8 mouse cellular contexts compared by ENCODE assay signal in the genomic region with DNA sequence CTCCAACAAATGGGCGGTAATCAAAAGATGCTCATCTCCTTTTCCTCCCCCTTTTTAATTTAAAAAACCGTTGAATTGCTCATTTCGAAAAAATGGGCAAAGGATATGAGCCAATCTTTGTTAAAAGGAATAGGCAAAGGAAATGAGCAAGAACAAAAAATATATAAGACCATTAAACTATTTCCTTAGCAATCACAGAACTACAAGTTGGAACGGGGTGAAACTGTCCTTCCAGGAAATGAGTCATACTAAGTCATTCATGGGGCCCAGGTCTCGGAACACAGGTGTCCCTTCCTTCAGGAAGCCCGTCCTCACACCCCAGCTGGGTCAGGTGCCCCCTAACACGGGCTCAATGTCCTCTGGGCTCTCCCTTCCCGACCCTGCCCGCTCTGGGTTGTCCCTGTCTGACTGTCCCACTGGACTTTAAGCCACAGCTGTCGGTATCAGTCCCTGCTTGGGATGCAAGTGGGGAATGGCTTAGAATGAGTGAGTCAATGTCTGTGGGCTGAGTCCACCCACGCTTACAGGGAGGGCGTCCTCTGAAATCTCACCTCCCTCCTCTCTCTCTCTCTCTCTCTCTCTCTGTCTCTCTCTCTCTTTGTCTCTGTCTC. TPM values are rescaled to one million over a fixed set of nuclear protein-coding genes. Genes with fewer than 3 reads are reported as not detected.
DNase-seq lines count a peak whose midpoint lies in the region; ATAC-seq and TF ChIP-seq lines count a peak whose summit lies in the region.

TSS of gene Ercc1 (plus strand) at position 542 of the 611 bp plus-strand sequence.

- DNase-seq in lung, adult 18-20 months, result no peak
- no peak for DNase-seq in adrenal gland, postnatal 36 days
- no peak for DNase-seq in gastrocnemius, postnatal 10 days
- no peak for DNase-seq in liver, postnatal 0 days
- peak; percentile 36 for DNase-seq in thymus, postnatal 4 days
- no peak for DNase-seq in spleen, adult 12 weeks (ENCODE audit: low spot score)

- H3K9me3 ChIP-seq in lung, embryonic 15.5 days, result no peaks in the 10 kb centered on the region
- H3K9me3 ChIP-seq in hindbrain, embryonic 16.5 days (ENCODE audit: control insufficient read depth, low read length), result no peaks in the 10 kb centered on the region
- H3K9me3 ChIP-seq in liver, postnatal 0 days (ENCODE audit: low read length), result no peaks in the 10 kb centered on the region

- H3K4me1 ChIP-seq in lung, embryonic 15.5 days, result peaks cover 39% of the 10 kb centered on the region
- peaks cover 28% of the 10 kb centered on the region for H3K4me1 ChIP-seq in hindbrain, embryonic 16.5 days (ENCODE audit: control insufficient read depth, insufficient read depth, low read depth, low read length)
- peaks cover 30% of the 10 kb centered on the region for H3K4me1 ChIP-seq in liver, postnatal 0 days (ENCODE audit: insufficient read depth)

- H3K4me3 ChIP-seq in lung, embryonic 15.5 days, result peak within 1 kb of the TSS; percentile 62
- H3K4me3 ChIP-seq in hindbrain, embryonic 16.5 days (ENCODE audit: low read length), result peak within 1 kb of the TSS; percentile 82
- H3K4me3 ChIP-seq in liver, postnatal 0 days (ENCODE audit: low read depth, low read length), result peak within 1 kb of the TSS; percentile 63

- no peak for TF ChIP-seq EP300 in liver, postnatal 0 days (IDR thresholded peaks at IDR 0.05; ENCODE audit: low read depth)

- peaks cover 11% of the 10 kb centered on the region for H3K36me3 ChIP-seq in lung, embryonic 15.5 days
- peaks cover 9% of the 10 kb centered on the region for H3K36me3 ChIP-seq in hindbrain, embryonic 16.5 days (ENCODE audit: control insufficient read depth, insufficient read depth, low read length)
- H3K36me3 ChIP-seq in liver, postnatal 0 days (replicated peaks; ENCODE audit: insufficient read depth, low read length), result 0 out of 2 replicates have a peak, but pooled peaks cover 1% of the 10 kb centered on the region

- no peak for TF ChIP-seq CTCF in liver, postnatal 0 days (IDR thresholded peaks at IDR 0.05; ENCODE audit: low read depth)

- H3K27me3 ChIP-seq in lung, embryonic 15.5 days, result peaks cover 17% of the 10 kb centered on the region
- H3K27me3 ChIP-seq in hindbrain, embryonic 16.5 days (replicated peaks; ENCODE audit: control insufficient read depth, insufficient read depth, low read length), result peaks cover 10% of the 10 kb centered on the region
- H3K27me3 ChIP-seq in liver, postnatal 0 days (ENCODE audit: insufficient read depth, low read length), result peaks cover 23% of the 10 kb centered on the region

- ATAC-seq in lung, embryonic 15.5 days (ENCODE audit: borderline replicate concordance, extremely low read depth, low FRiP score, low TSS enrichment), result no peak
- ATAC-seq in hindbrain, embryonic 16.5 days, result peak; percentile 3
- no peak for ATAC-seq in liver, postnatal 0 days

- WGBS in lung, embryonic 15.5 days, result 21% methylated on average over 12 of the region's 12 CpGs
- WGBS in hindbrain, embryonic 16.5 days, result 25% methylated on average over 12 of the region's 12 CpGs
- WGBS in liver, postnatal 0 days (ENCODE audit: insufficient replicate concordance), result 17% methylated on average over 12 of the region's 12 CpGs

- H3K27ac ChIP-seq in lung, embryonic 15.5 days, result peak within 1 kb of the TSS; percentile 83
- H3K27ac ChIP-seq in hindbrain, embryonic 16.5 days (ENCODE audit: low read depth, low read length), result peak within 1 kb of the TSS; percentile 90
- H3K27ac ChIP-seq in liver, postnatal 0 days (ENCODE audit: low read depth), result peak within 1 kb of the TSS; percentile 56; the same call in 1 of the 2 replicates

- peak within 1 kb of the TSS; percentile 57 for H3K9ac ChIP-seq in lung, embryonic 15.5 days
- H3K9ac ChIP-seq in hindbrain, embryonic 16.5 days (ENCODE audit: low read depth, low read length), result peak within 1 kb of the TSS; percentile 92
- H3K9ac ChIP-seq in liver, postnatal 0 days (replicated peaks), result peak within 1 kb of the TSS; percentile 58

- peak within 1 kb of the TSS; percentile 92 for H3K4me2 ChIP-seq in lung, embryonic 15.5 days
- peak within 1 kb of the TSS; percentile 91 for H3K4me2 ChIP-seq in hindbrain, embryonic 16.5 days (ENCODE audit: low read length)
- peak within 1 kb of the TSS; percentile 75 for H3K4me2 ChIP-seq in liver, postnatal 0 days (ENCODE audit: low read depth, low read length)

RNA-seq across cellular contexts. Expression of gene Ercc1, which starts in this region (rescaled TPM):
- 86.4 and 88.6 TPM in 2 replicates for polyA plus RNA-seq in lung, embryonic 15.5 days (2015; fragmentation: Nextera tagmentation; extraction: Ambion mirVana)
- 10 to 100 TPM; 33.0 to 38.8 TPM for total RNA-seq in adrenal gland, postnatal 36 days (2021)
- 10 to 100 TPM; 31.9 to 35.9 TPM for total RNA-seq in gastrocnemius, postnatal 10 days (2021)
- polyA plus RNA-seq in hindbrain, embryonic 16.5 days (2015; fragmentation: Nextera tagmentation; extraction: Ambion mirVana), result 80.6 and 87.2 TPM in 2 replicates
- polyA plus RNA-seq in liver, postnatal 0 days (2015; fragmentation: Nextera tagmentation; extraction: Ambion mirVana), result 9.6 and 9.8 TPM in 2 replicates
